8 mouse cellular contexts compared by ENCODE assay signal in the genomic region with DNA sequence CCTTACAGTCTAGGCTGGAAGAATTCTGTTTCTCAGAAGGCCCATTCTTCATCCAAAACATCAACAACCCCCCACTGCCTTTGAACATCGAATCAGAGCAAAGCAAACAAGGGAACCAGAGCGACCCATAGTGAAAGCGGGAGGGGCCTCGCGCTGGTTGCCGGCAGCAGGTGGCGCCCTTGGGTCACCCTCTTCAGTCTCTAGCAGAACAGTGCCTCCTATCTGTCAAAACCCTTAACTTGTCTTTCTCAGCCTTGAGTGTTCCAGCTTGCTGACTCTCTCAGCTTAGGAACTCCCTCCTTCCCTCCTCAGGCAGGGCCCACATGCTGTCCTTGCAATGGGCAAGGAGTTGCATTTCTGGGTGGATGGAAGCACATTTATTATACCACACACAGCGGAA. TPM values are rescaled to one million over a fixed set of nuclear protein-coding genes. Genes with fewer than 3 reads are reported as not detected.
DNase-seq lines count a peak whose midpoint lies in the region; ATAC-seq and TF ChIP-seq lines count a peak whose summit lies in the region.

No protein-coding gene starts in this region.

- no peaks in the 10 kb centered on the region for H3K9me3 ChIP-seq in forebrain, embryonic 12.5 days
- H3K9me3 ChIP-seq in heart, postnatal 0 days (replicated peaks; ENCODE audit: control insufficient read depth, low read length), result no peaks in the 10 kb centered on the region
- H3K9me3 ChIP-seq in liver, embryonic 14.5 days (ENCODE audit: control insufficient read depth, low read length), result no peaks in the 10 kb centered on the region

- no peaks in the 10 kb centered on the region for H3K36me3 ChIP-seq in forebrain, embryonic 12.5 days (replicated peaks)
- no peaks in the 10 kb centered on the region for H3K36me3 ChIP-seq in heart, postnatal 0 days (replicated peaks; ENCODE audit: control insufficient read depth, insufficient read depth, low read length)
- no peaks in the 10 kb centered on the region for H3K36me3 ChIP-seq in liver, embryonic 14.5 days (replicated peaks; ENCODE audit: control insufficient read depth, insufficient read depth, low read depth)

- no peak overlapping the region for H3K27ac ChIP-seq in forebrain, embryonic 12.5 days
- no peak overlapping the region for H3K27ac ChIP-seq in heart, postnatal 0 days (ENCODE audit: low read depth)
- no peak overlapping the region for H3K27ac ChIP-seq in liver, embryonic 14.5 days

- peak; percentile 98 for TF ChIP-seq CTCF in heart, postnatal 0 days (IDR thresholded peaks at IDR 0.05; ENCODE audit: low read depth)
- TF ChIP-seq CTCF in liver, embryonic 14.5 days (IDR thresholded peaks at IDR 0.05; ENCODE audit: low read depth), result peak; percentile 100

- peaks cover 3% of the 10 kb centered on the region; the same call in 1 of the 2 replicates for H3K4me1 ChIP-seq in forebrain, embryonic 12.5 days
- peaks cover 4% of the 10 kb centered on the region; the same call in 1 of the 2 replicates for H3K4me1 ChIP-seq in heart, postnatal 0 days (ENCODE audit: control insufficient read depth, insufficient read depth)
- H3K4me1 ChIP-seq in liver, embryonic 14.5 days (replicated peaks; ENCODE audit: control insufficient read depth in 2 of 2, insufficient read depth in 2 of 2, low read length in 1 of 2), result no peaks in the 10 kb centered on the region

- ATAC-seq in forebrain, embryonic 12.5 days (ENCODE audit: low FRiP score), result peak; percentile 56; the same call in 1 of the 2 replicates
- ATAC-seq in heart, postnatal 0 days (ENCODE audit: insufficient read depth, low read depth), result peak; percentile 45
- ATAC-seq in liver, embryonic 14.5 days (ENCODE audit: insufficient read depth), result peak; percentile 33; the same call in 1 of the 2 replicates
- peak; percentile 92 for ATAC-seq in neutrophil, adult 5-6 weeks (ENCODE audit: extremely low read depth, insufficient number of reproducible peaks, low FRiP score, poor library complexity, severe bottlenecking)

- H3K9ac ChIP-seq in forebrain, embryonic 12.5 days, result no peak overlapping the region
- no peak overlapping the region for H3K9ac ChIP-seq in heart, postnatal 0 days (replicated peaks; ENCODE audit: low read depth, low read length)
- no peak overlapping the region for H3K9ac ChIP-seq in liver, embryonic 14.5 days (replicated peaks)

- peak overlapping the region; percentile 31 for H3K4me2 ChIP-seq in forebrain, embryonic 12.5 days
- peak overlapping the region; percentile 37 for H3K4me2 ChIP-seq in heart, postnatal 0 days (ENCODE audit: low read depth, low read length)
- peak overlapping the region; percentile 41; the same call in 1 of the 2 replicates for H3K4me2 ChIP-seq in liver, embryonic 14.5 days (ENCODE audit: low read depth)

- H3K4me3 ChIP-seq in forebrain, embryonic 12.5 days (replicated peaks), result no peak overlapping the region
- no peak overlapping the region for H3K4me3 ChIP-seq in heart, postnatal 0 days (ENCODE audit: low read depth, low read length)
- no peak overlapping the region for H3K4me3 ChIP-seq in liver, embryonic 14.5 days (ENCODE audit: insufficient read depth in 1 of 2, low read depth in 2 of 2, low read length in 2 of 2)

- 0 out of 2 replicates have a peak, but pooled peaks cover 3% of the 10 kb centered on the region for H3K27me3 ChIP-seq in forebrain, embryonic 12.5 days
- H3K27me3 ChIP-seq in heart, postnatal 0 days (ENCODE audit: control insufficient read depth, insufficient read depth, low read length), result no peaks in the 10 kb centered on the region
- no peaks in the 10 kb centered on the region for H3K27me3 ChIP-seq in liver, embryonic 14.5 days (ENCODE audit: control insufficient read depth, insufficient read depth, low read length)

- 10% methylated on average over 8 of the region's 8 CpGs for WGBS in forebrain, embryonic 12.5 days
- 9% methylated on average over 8 of the region's 8 CpGs for WGBS in heart, postnatal 0 days
- 7% methylated on average over 8 of the region's 8 CpGs for WGBS in liver, embryonic 14.5 days (ENCODE audit: insufficient replicate concordance)

- DNase-seq in ES-CJ7 (ENCODE audit: low read depth, low spot score), result peak; percentile 95
- DNase-seq in c-Kit-positive CD71-positive TER-119-positive erythroid progenitor cells, embryonic 14.5 days (ENCODE audit: low spot score), result peak; percentile 70
- peak; percentile 90 for DNase-seq in heart, postnatal 0 days (ENCODE audit: low spot score)
- peak; percentile 85 to 90 for DNase-seq in kidney, postnatal 36 days
- DNase-seq in liver, embryonic 14.5 days (ENCODE audit: low read depth in 3 of 3, low spot score in 3 of 3), result peak; percentile 55 to 73 (median 60)
- DNase-seq in thymus, adult 18-20 months, result peak; percentile 36

- no peak for TF ChIP-seq EP300 in heart, postnatal 0 days (IDR thresholded peaks at IDR 0.05; ENCODE audit: low read depth)
- no peak for TF ChIP-seq EP300 in liver, embryonic 14.5 days (IDR thresholded peaks at IDR 0.05; ENCODE audit: low read depth)

RNA-seq across cellular contexts. Expression of gene Fam180a, which starts 53.9 kb away (rescaled TPM):
- polyA plus RNA-seq in forebrain, embryonic 12.5 days (2016; fragmentation: Nextera tagmentation; extraction: Ambion mirVana), result not detected in 2 replicates
- total RNA-seq in heart, postnatal 0 days (2014; rRNA removed; ENCODE audit: low replicate concordance), result 8.3 TPM in 1 of 2 replicates, not detected in the other
- polyA plus RNA-seq in heart, postnatal 0 days (2015; fragmentation: Nextera tagmentation; extraction: Ambion mirVana), result 0.48 and 0.84 TPM in 2 replicates
- 0.02 and 0.03 TPM in 2 replicates for polyA plus RNA-seq in liver, embryonic 14.5 days (2012; rRNA removed)
- polyA plus RNA-seq in liver, embryonic 14.5 days (2014; fragmentation: Nextera tagmentation; extraction: Ambion mirVana), result 0.11 and 0.23 TPM in 2 replicates
- total RNA-seq in neutrophil, adult 5-6 weeks (2017), result not detected in 2 replicates

Comparison
In these comparisons a context has a peak if more than half of its experiments do, and no peak if none do; other contexts are left out.
1. DNase-seq: peak in every context shown above with its lines; median percentile 95 in ES-CJ7; 90 in heart, postnatal 0 days; 88 in kidney, postnatal 36 days; 70 in c-Kit-positive CD71-positive TER-119-positive erythroid progenitor cells, embryonic 14.5 days; 60 in liver, embryonic 14.5 days; 36 in thymus, adult 18-20 months.
2. ATAC-seq: peak in every context shown above with its lines; median percentile 92 in neutrophil, adult 5-6 weeks; 56 in forebrain, embryonic 12.5 days; 45 in heart, postnatal 0 days; 33 in liver, embryonic 14.5 days.